Mouse (Mus musculus) thymus, postnatal 36 days (tissue): ENCODE data around the gene 4930572O03Rik.
"Not testable (repeated sequence)": the region's sequence is repeated elsewhere in the genome, so short reads cannot be mapped to it uniquely, and the experiment has no call there.

Experiments
- DNase-seq, 2 experiments: peaks; one replicate each; pipeline ENCODE4 v3.0.0; 2022; ENCODE audit warnings: mixed read lengths in 2 of 2

4930572O03Rik gene

GRCm38 (mm10) chr5:15616195-15616594, 40.7 kb downstream of the 4930572O03Rik start:
- not testable (repeated sequence) for DNase-seq

DNA sequence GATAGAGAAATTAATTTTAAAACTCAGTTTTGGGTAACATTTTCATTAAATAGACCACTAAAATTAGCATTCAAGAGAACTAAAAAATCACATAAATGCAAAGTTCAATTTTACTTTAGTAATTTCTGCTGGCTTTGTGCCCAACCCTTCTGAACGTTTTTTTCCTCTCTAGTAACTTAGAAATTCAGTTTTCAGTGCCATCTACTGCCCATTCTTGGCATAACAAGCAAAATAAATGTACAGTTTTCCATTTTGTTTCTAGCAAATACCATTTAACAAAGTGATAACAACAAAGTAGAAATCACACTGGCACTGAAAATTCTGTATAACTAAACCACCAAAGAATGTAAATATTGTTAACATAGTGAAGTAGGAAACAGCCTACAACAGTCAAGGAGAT, 46.2 kb downstream of the 4930572O03Rik start:
- not testable (repeated sequence) for DNase-seq

- DNase-seq = peak in 1 of 2 experiments; percentile 3
Measured at GRCm38 (mm10) chr5:15606677-15607076, 50.2 kb downstream of the 4930572O03Rik start.

GRCm38 (mm10) chr5:15603585-15603984, 53.3 kb downstream of the 4930572O03Rik start:
- not testable (repeated sequence) for DNase-seq

DNA sequence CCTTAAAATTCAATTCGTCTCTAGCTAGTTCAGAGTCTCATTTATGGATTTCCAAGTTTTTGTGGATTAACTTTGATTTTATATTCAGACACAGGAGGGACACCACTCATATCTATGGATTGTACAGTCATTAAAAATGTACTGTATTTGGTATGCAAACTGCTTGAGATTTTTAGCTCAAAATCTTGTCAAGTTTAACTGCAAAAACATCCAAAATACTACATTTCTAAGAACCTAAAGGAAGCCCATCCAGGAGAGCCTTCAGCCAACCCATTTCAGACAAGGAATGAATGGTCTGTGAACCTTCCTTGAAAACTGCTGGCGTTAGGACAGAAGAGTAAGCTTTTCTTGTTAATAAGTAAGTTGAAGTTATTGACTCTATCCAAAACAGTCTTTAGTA, 53.9 kb downstream of the 4930572O03Rik start:
- not testable (repeated sequence) for DNase-seq

GRCm38 (mm10) chr5:15602424-15602947, 54.4 kb downstream of the 4930572O03Rik start:
- DNase-seq = not testable (repeated sequence)
